Mouse (Mus musculus): ENCODE data around the gene Gpc5.

The Gpc5 gene

DNA sequence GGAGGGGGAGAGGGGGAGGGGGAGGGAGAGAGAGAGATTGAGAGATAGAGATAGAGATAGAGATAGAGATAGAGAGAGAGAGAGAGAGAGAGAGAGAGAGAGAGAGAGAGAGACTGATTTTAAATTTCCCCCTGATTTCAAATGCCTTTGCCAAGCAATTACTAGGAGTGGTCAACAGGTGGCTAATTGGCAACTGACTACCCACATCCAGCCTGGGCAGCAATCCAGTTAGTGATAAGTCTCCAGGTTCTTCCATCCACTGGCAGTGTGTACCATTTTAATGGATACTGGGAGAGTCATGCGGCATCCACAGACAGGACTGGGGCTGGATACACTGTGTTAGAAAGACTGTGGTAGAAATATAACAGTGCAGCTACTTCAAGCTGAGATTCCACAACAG lies 1166.1 kb downstream of the Gpc5 start:
- no peak for DNase-seq (ENCODE audit: low read depth, low spot score)

DNA sequence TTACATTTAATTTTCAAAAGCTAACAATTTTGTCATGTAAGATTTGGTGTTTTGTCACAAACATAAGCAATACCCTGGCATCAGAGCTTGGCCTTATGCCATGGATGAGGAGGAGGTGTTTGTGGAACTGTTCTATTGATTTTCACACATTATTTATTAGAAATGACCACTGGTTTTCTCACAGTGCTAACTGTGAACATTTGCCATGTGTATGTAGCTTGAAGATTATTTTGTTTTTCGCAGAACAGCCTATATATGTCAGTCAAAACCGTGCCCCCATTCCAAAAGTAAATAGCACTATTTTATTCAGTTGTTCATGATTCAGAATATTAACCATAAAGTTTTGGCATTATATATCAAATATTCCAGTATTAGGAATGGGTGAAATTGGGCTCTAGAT lies 1216.5 kb downstream of the Gpc5 start:
- DNase-seq (ENCODE audit: low read depth, low spot score): no peak

DNA sequence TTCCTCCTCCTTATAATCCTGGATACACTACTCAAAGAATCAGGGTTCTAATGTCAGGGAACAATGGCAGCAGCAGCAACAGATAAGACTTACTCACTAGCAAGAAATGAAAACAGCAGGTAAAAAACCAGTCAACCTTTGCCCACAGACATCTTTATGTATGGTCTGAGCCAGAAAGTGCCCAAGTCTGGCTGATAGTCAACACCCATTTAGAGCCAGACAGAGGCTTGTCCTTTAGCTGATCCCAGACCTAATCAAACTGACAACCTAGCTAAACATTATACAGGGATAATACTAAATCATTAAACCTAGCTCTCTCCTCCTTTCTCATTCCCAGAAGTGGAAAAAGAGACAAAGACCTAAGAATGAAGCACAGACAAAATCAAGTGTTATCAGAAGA lies 1225.5 kb downstream of the Gpc5 start:
- DNase-seq (ENCODE audit: low read depth, low spot score): no peak

DNA sequence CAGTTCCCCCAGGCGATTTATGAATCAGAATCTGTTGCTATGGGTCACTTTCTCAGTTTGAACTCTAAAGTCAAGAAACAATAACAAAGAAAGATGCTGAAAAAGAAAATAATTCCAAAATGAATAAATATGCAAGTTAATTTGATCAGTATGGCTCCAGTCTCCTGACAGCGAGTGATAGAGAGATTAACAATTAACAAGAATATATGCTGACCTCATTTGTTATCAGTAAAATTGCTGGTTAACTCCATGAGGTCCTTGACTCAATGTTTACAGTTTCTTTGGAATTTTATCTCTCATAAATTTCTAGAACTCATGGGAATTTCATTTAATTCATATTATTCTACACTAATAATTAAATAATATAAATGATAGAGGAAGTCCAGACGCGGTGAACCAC lies 1244.2 kb downstream of the Gpc5 start:
- DNase-seq (ENCODE audit: low read depth, low spot score): no peak

DNA sequence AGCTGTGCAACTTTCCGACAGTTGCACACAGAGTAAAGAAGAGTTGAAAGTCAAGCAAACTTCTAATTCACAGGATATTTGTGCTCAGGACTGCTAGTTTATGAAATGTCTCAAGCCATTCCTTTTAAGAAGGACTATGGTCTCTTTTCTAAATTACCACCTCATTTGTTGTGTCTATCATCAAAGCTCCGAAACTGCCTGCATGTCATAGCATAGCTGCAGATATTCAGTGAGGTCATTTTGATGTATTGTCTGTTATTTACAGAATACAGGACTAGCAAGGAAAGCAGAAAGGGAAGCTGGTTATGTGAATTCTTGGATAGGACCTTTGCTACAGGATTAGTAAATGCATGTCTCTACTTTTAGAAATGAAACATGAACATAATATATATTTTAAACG lies 1246.4 kb downstream of the Gpc5 start:
- no peak for DNase-seq (ENCODE audit: low read depth, low spot score)

DNA sequence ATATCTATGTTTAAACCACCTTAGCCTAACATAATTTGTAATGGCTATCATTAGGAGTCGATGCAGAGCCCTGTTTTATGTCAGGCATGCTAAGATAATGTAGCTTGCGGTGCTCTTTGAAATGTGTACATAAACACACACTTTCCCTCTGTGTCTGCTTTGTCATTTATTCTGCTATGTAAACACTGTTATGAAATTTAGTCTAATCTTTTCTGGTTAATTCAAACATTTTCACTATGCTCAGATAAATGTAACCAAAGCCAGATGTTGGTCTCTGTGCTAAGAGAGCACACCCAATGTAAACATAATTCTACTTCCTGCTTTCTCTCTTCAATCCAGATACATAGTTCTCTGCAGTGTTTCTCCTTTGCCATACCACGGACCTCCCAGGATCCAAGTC lies 1256.5 kb downstream of the Gpc5 start:
- no peak for DNase-seq (ENCODE audit: low read depth, low spot score)

DNA sequence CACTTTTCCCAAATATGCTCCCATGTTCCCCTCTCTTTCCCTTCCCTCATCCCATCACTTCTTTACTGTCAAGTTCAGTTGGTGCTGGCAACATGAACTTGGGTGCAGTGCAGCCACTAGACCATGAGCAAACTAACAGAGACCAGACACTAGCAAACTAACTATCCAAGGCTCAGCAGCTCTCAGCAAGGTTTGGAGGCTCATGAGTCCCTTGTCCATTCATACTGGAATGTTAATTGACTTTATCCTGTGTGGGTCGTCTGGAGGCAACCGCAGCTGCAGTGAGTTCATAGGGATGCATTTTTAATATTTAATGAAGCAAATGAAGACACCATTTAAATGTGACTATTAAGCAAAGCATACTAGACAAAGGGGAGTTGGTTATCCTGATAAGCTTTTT lies 1292.6 kb downstream of the Gpc5 start:
- no peak for DNase-seq (ENCODE audit: low read depth, low spot score)

DNA sequence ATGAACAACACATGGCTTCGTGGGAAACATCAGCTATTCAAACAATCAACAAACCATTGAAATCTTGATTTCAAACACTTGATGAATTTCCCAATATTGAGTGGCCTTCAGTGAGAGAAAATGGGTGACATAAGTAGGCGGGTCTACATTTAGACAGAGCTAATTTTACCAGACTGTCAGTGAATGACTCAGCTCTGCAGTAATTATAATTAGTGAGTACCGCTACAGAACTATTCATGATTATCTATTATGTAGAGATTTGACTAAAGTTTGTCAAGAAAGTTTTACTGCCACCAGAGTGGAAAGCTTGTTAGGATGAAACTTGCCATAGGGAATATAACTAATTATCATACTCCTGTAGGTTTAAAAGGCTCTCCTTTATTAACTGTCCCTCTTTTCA lies 1323.5 kb downstream of the Gpc5 start:
- no peak for DNase-seq (ENCODE audit: low read depth, low spot score)

DNA sequence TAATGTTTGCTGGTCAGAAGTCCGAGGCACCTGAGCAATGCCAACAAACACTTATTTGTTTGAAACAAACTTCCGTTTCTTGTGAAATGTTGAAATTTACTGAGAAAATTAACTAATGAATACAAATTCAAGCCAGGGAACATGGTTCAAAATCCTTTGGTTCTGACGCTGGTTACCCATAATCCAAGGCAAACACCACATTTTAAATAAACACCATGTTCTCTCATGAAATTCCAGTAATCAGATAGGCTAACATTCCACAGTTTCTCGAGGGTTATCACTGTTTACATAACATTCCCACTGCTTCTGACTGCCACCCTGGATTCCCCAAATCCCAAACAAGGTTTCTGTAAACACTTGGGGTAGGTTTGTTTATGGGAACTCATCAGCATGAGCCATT lies 1356.2 kb downstream of the Gpc5 start:
- no peak for DNase-seq (ENCODE audit: low read depth, low spot score)

DNA sequence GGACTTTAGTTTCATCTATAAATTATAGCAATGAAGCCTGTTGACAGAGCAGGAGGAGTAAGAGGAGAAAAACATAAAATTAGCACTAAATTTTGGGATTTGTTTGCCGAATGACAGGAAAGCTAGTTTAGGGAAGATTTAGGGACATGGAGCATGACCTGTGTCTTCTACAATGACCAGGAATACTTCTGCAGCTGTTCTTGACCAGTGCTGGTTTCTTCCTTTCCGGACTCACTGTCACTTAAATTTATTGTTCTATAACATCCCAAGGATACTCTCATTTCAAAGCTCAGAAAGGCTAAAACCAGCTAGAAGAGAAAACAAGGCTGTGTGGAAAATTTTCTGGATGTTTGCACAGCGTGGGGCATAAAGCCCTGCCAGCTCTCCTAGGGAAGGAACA lies 1361.3 kb downstream of the Gpc5 start:
- DNase-seq (ENCODE audit: low read depth, low spot score): no peak

DNA sequence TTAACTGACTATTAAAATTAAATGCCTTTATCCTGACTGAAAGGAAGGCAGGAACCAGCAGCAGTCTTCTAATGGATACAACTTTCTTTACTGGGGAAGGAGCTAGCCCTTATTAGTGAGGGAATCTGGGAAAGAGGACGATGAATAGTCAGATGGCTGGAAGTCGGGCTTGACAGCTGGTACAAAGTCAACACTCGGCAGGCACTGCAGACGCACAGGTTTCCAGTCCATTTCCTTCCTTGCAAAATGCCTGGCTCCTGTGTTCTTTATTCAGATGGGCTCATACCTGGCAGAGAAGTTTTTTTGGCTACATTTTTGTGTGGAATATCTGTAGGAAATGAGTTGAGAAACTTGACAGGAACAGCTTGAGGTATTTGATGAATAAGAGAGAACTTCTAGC lies 1364.2 kb downstream of the Gpc5 start:
- no peak for DNase-seq (ENCODE audit: low read depth, low spot score)

DNA sequence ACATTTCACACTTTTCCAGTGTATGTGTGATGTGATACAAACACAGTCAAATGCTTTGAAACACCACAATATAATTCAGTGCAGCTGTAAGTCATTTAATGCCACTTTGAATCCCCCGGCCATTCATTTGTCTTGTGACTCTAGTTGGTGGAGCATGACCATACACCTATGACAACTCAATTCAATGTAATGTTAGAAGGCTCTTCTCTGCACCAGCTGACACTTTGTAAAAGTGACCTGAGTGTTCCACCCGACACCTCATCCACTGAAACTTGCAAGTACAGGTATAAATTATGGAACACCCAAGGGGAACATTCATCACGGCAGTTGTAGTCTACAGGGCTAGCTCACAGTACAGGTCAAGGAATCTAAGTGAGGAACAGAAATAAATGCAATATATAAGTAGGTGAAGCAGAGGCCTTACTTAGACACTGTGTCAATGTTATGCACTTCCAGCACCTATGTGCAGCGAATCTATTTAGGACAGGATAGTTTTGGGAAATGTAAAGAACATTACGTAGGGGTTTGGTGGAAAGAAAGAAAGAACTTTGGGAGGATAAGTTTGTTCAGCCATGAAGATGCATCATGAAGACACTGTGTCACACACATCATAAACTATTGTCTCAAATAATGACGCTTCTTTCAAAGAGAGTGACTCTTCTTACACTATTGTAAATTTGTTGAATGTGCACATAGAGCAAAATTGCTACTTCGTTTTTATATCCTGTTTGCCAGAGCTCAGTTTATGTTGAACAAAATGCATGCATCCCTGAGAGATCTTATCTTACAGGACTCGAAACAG lies 1381.6 kb downstream of the Gpc5 start:
- no peak for DNase-seq (ENCODE audit: low read depth, low spot score)

DNA sequence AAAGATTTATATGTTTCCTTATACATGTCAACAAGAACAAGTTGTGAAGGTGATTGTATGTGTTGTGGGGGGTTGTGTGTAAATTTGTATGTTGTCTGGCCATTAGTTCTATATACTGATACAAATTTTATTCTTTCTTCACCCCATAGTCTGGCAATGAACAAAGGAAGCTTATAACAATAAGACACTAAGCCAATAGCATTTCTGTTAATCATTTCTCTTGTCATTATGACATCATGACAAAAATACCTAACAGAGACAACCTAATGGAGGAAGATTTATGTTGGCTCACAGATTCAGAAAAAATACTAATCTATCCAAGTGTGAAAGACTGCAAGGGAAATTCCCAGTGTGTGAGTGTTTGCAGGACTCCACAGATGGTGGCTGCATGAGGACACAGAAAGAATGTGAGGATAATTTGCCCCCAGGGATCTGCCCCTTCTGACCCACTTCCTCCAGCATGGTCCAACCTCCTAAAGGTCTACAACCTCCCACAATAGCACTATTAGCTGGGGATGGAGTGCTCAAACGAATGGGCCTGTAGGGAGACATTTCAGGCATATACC lies 1402.4 kb downstream of the Gpc5 start:
- DNase-seq (ENCODE audit: low read depth, low spot score): no peak

DNA sequence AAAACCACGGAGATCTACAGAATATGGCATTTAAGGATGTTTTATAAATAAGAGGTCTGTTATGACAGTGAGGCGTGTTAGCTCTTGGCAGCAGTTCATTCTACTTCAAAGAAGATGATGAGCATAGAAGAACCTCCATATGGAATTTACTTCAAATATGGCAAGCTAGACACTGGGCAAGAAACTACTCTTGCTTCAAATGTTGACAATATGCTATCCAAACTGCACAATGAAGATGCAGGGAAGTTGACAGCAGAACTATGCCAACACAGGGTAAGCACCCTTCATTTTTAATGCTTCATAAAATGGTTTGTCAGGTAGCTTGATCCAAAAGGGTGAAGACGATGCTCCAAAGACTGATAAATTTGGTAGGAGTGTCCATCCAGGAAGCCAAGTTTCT lies 1446.2 kb downstream of the Gpc5 start:
- peak; percentile 20 for DNase-seq (ENCODE audit: low read depth, low spot score)

DNA sequence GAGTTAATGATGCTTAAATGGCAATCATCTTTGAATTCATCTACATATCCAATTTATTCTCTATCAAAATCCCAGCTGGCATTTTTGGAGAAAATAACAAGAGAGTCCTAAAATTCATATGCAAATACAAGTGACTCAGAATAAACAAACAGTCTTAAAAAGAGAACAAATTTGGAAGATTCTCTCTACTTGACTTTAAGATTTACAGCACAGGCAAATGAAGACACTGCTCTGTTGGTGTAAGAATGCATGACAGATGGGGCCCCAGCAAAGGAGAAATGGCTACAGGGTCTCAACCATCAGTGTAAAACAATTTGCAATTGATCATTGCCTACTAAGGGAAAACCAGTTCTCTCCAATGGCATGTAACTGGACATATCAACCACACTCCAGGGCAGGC lies 1451.7 kb downstream of the Gpc5 start:
- DNase-seq (ENCODE audit: low read depth, low spot score): peak; percentile 18

DNA sequence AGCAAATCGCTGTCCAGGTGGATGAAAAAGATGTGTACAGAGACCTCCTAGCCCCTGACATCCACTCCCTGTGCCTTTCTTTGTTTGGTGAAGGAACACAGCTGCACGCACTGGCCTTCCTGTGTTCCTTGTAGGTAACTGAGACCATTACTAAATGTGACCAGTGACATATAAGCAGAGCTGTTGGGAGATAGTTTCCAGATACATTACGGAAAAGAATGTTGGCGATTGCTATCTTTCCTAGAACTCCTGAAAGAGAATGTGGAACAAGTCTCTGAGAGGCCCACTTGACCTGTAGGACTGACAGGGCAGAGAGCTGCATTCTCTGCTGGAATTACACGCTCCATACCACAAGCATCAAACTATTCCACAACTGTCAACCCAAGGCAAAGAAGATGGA lies 1459.4 kb downstream of the Gpc5 start:
- DNase-seq (ENCODE audit: low read depth, low spot score): no peak

DNA sequence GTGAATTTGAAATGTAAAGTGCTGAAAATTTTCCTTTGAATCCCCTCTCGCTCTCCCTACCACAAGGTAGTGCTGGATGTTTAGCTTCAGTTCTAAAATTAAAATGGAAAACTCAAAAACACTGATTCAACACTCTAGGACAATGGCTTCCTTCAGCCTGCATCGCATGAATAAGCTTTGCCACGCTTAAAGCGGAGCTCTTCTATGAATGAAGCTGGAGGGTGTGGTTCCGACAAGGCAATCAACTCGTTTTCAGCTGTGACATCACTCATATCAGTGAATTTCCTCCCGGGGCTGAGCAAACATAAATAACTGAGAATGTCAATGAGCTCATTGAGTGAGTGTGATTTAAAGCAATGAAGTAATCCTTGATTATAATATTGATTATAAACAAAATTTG lies 1461.3 kb downstream of the Gpc5 start:
- DNase-seq (ENCODE audit: low read depth, low spot score): no peak

DNA sequence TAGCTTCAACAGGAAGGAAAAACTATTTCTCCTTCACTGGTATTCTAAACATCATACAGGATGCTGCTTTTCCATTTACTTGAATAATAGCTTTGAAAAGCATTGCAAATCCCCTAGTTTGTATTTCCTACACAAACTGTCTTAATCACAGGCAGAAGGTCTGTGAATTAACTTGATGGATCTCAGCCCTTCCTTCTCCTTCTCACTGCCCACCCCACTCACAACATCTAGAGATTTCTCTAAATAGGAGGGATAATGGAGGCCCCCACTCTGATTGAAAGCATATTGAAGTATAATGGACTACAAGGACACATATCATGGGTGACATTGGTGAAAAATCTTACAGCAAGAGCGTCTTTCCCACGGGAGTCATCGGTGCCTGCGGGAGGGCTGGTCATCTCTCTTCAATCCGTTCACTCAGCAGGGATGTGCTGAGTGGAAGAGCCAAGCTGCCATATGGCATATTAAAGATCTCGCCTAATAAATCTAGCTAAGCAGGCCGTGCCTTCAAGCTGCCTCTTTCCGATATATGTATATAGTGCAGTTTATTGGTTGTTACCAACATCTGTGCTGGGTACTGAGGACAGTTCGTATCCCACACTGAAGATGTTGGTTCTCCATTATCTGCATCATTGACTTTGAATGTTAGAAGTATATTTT lies 1466.3 kb downstream of the Gpc5 start:
- DNase-seq (ENCODE audit: low read depth, low spot score): no peak

DNA sequence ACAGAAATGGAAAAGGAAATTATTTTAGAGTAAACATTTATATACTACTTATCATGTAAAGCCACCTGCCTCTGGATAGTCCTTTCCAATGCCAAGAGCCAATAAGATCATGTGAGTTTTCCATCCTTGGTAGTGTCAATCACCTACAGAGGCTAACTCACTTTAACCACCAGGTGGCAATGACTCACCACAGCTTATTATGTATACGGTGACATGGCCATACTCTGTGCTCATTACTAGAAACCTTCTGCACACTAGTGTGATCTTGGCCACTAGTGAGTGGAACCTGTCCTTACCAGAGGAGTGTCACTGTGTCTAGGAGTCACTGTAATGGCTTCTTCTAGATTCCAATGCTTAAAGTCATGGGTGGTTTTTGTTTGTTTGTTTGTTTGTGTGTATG lies 1468.0 kb downstream of the Gpc5 start:
- DNase-seq (ENCODE audit: low read depth, low spot score): no peak

Data from brain, embryonic 18.5 days (tissue).